Mouse (Mus musculus): ENCODE results near the gene Atg2a. TPM values are rescaled to one million over a fixed set of nuclear protein-coding genes. Genes with fewer than 3 reads are reported as not detected.
A peak's percentile ranks its signal among the peaks of the same experiment; 100 is the strongest.

Atg2a gene
- total and polyA plus RNA-seq, 3 experiments, result 2.8 to 13.9 (median 9.5) TPM

DNA sequence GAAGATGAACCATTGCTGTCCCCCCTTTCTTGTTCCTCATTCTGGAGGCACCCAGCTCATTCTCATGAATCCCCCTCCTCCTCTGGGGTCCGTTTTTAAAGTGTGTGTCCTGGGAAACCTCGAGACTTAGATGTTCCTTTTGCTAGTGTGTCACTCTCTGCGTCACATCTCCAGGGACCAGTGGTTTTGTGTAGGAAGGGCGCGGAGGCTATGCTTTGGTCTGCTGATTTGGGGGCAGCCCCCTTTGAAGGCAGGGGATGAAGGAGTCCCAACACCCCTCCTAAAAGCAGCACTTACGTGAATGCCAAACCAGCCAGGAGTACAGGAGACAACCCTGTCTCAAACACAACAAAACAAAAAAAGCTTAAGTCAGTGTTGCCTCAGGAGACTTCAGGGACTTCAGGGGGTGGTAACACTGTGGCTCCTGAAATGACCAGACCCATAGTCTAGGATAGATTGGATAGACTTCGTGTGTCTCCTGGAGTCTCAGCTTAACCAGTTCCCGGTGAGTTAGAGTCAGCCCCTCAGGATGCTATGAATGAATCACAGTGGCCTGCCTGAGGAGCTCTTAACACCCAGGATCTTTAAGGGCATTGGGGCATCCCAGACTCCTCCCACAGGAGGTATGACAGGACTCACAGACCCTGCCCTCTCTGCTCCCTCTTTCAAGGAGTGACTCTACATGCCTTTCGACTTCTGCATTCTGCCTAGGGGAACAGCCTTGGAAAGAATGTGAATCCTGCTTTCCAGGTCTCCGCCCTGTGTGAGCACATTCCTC is 36.4 kb downstream of the Atg2a start (continued):
- TF ChIP-seq SMC3 (IDR thresholded peaks at IDR 0.05; ENCODE audit: low read depth, low read length) (no peak), MAFK (IDR thresholded peaks at IDR 0.05; ENCODE audit: insufficient replicate concordance, low read length) (0 out of 2 replicates have a peak, but pooled peaks have one; percentile 50), RCOR1 (conservative IDR thresholded peaks at IDR 0.05; ENCODE audit: low read depth, low read length) (no peak), USF1 (IDR thresholded peaks at IDR 0.05; ENCODE audit: low read depth, low read length) (no peak), ZC3H11A (IDR thresholded peaks at IDR 0.05; ENCODE audit: low read depth, low read length) (no peak)

DNA sequence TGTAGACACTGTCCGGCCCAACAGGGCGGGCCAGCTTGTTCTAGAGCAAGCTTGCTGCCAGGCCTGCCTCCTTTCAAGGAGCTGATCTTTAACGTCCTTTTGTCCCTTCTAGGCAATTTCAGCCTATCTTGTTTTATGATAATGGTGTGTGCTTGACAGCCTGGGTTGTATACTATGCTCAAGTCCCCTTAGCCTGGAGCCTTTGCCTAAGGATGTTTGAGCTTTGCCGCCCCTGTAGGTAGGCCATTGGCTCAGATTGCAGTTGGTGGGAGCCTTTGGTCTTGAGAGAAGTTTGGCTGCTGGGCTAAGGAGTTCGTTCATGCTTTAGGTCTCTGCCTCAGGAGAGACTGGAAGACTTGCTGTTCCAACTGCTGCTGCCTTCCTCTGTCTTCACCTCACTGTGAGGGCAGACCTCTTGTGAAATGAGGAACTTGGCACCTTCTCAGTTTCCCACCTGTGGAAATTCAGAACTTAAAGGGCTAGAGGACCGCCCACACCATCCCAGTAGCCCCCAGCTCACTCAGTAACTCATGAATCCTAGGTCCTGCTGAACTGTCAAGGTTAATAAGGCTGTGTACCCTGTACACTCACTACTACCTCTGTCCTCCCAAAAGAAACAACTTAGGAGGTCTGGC is 37.1 kb downstream of the Atg2a start:
- H3K9ac ChIP-seq (ENCODE audit: insufficient read depth, low read depth), result peak overlapping the region; percentile 92
- dilution Hi-C loops (cut with MboI; ENCODE audit: extremely low pct_ligation_motif_present, extremely low pct_unique_long_range_greater_than_20kb, low sequenced_read_pairs) (no loop called here), in situ Hi-C loops (cut with MboI; ENCODE audit: low pct_ligation_motif_present, low pct_unique_long_range_greater_than_20kb, low sequenced_read_pairs) (no loop called here)
- H3K27me3 ChIP-seq (replicated peaks), result no peaks in the 10 kb centered on the region
- H3K9me3 ChIP-seq (replicated peaks; ENCODE audit: low read length), result no peaks in the 10 kb centered on the region
- H3K4me1 ChIP-seq (ENCODE audit: control insufficient read depth in 1 of 2, insufficient read depth in 2 of 2), result peaks cover 26 to 54% of the 10 kb centered on the region in 2 experiments
- peaks cover 60% of the 10 kb centered on the region for H3K79me2 ChIP-seq (replicated peaks; ENCODE audit: control insufficient read depth, extremely low read depth, insufficient read depth, poor library complexity, severe bottlenecking)
- peak overlapping the region; percentile 69 for H3K4me2 ChIP-seq (ENCODE audit: insufficient read depth, low read depth, poor library complexity, severe bottlenecking)
- H3K4me3 ChIP-seq (replicated peaks in 1 of 3; ENCODE audit: low read depth in 2 of 3, low read length in 2 of 3, poor library complexity in 1 of 3), result peak overlapping the region; percentile 70 to 99 (median 99)
- H3K27ac ChIP-seq (ENCODE audit: insufficient read depth, low read depth), result peak overlapping the region; percentile 99
- TF ChIP-seq CHD1 (IDR thresholded peaks at IDR 0.05; ENCODE audit: low read depth, low read length) (peak; percentile 31; the same call in 1 of the 2 replicates), USF2 (conservative IDR thresholded peaks at IDR 0.05; ENCODE audit: low read depth, low read length) (no peak), CHD2 (IDR thresholded peaks at IDR 0.05; ENCODE audit: low read length) (0 out of 2 replicates have a peak, but pooled peaks have one; percentile 49), POLR2A (IDR thresholded peaks at IDR 0.05; ENCODE audit: low read depth, low read length) (no peak), TCF12 (IDR thresholded peaks at IDR 0.05; ENCODE audit: low read depth, low read length) (peak; percentile 65), IRF4 (IDR thresholded peaks at IDR 0.05; ENCODE audit: low read depth, low read length) (no peak), SMC3 (IDR thresholded peaks at IDR 0.05; ENCODE audit: low read depth, low read length) (no peak), ETS1 (conservative IDR thresholded peaks at IDR 0.05; ENCODE audit: low read depth, low read length) (peak; percentile 50; the same call in 1 of the 2 replicates), SIN3A (IDR thresholded peaks at IDR 0.05; ENCODE audit: low read length) (peak; percentile 78), MAX (IDR thresholded peaks at IDR 0.05; ENCODE audit: low read length) (peak; percentile 46; the same call in 1 of the 2 replicates), NELFE (IDR thresholded peaks at IDR 0.05; ENCODE audit: low read depth, low read length) (peak; percentile 40; the same call in 1 of the 2 replicates), GABPA (IDR thresholded peaks at IDR 0.05; ENCODE audit: insufficient replicate concordance, low read depth, low read length) (no peak), KAT2A (IDR thresholded peaks at IDR 0.05; ENCODE audit: insufficient replicate concordance, low read length) (no peak), RAD21 (IDR thresholded peaks at IDR 0.05; ENCODE audit: low read depth, low read length) (no peak), ZMIZ1 (IDR thresholded peaks at IDR 0.05; ENCODE audit: low read depth, low read length) (peak; percentile 41; the same call in 1 of the 2 replicates), RCOR1 (conservative IDR thresholded peaks at IDR 0.05; ENCODE audit: low read depth, low read length) (no peak; the same call in 1 of the 2 replicates), TBP (conservative IDR thresholded peaks at IDR 0.05; ENCODE audit: low read depth, low read length) (0 out of 2 replicates have a peak, but pooled peaks have one; percentile 53), ELF1 (IDR thresholded peaks at IDR 0.05; ENCODE audit: low read depth, low read length) (0 out of 2 replicates have a peak, but pooled peaks have one; percentile 23), UBTF (IDR thresholded peaks at IDR 0.05; ENCODE audit: low read depth, low read length) (0 out of 2 replicates have a peak, but pooled peaks have one; percentile 47), ZNF384 (IDR thresholded peaks at IDR 0.05; ENCODE audit: low read depth, low read length) (no peak), MAZ (IDR thresholded peaks at IDR 0.05; ENCODE audit: low read depth, low read length) (0 out of 2 replicates have a peak, but pooled peaks have one; percentile 67), MXI1 (IDR thresholded peaks at IDR 0.05; ENCODE audit: low read depth, low read length) (peak; percentile 70), POLR2AphosphoS2 (IDR thresholded peaks at IDR 0.05; ENCODE audit: low read depth, low read length) (no peak), JUND (conservative IDR thresholded peaks at IDR 0.05; ENCODE audit: low read depth, low read length) (peak; percentile 44; the same call in 1 of the 2 replicates), BHLHE40 (IDR thresholded peaks at IDR 0.05; ENCODE audit: low read depth, low read length) (peak; percentile 20; the same call in 1 of the 2 replicates), NRF1 (IDR thresholded peaks at IDR 0.05; ENCODE audit: low read depth, low read length) (no peak), EP300 (IDR thresholded peaks at IDR 0.05; ENCODE audit: low read length) (0 out of 2 replicates have a peak, but pooled peaks have one; percentile 32)
- no peak for DNase-seq (ENCODE audit: extremely low read depth)
- peaks cover 48 to 52% of the 10 kb centered on the region in 2 experiments for H3K36me3 ChIP-seq (replicated peaks in 1 of 2; ENCODE audit: control insufficient read depth in 1 of 2, insufficient read depth in 1 of 2, low read length in 1 of 2)
